ENCODE assay signal across 9 mouse cellular contexts in genomic region chr11:115157933-115158719, GRCm38 (mm10). TPM values are rescaled to one million over a fixed set of nuclear protein-coding genes. Genes with fewer than 3 reads are reported as not detected.
A peak's percentile ranks its signal among the peaks of the same experiment; 100 is the strongest.
DNase-seq lines count a peak whose midpoint lies in the region; ATAC-seq and TF ChIP-seq lines count a peak whose summit lies in the region.
"Had no signal": no experiment of that assay in that cellular context is flagged by ENCODE, and none has a peak within 500 bp of the region (broad histone marks: within the 10 kb centered on the region; RNA-seq: fewer than 3 reads in every experiment).

No protein-coding gene starts in this region.

- DNase-seq in adrenal gland, postnatal 10 days, result peak; percentile 24
- no peak for DNase-seq in adrenal gland, adult 18-20 months (ENCODE audit: low spot score in 2 of 2)
- DNase-seq in lung, postnatal 36 days, result peak; percentile 50
- no peak for DNase-seq in lung, postnatal 10 days
- peak; percentile 54 for DNase-seq in liver, postnatal 0 days
- DNase-seq in thymus, postnatal 36 days, result peak; percentile 81 to 91
- DNase-seq in gastrocnemius, adult 8-10 months (ENCODE audit: low spot score in 2 of 2), result no peak
- no peak for DNase-seq in adrenal gland, postnatal 25 days

- WGBS in liver, postnatal 0 days (ENCODE audit: insufficient replicate concordance), result 12% methylated on average over 12 of the region's 12 CpGs

- H3K9ac ChIP-seq in liver, postnatal 0 days (replicated peaks), result no peak overlapping the region; the same call in 1 of the 2 replicates

- H3K27ac ChIP-seq in liver, postnatal 0 days (ENCODE audit: low read depth), result peak overlapping the region; percentile 91
- H3K27ac ChIP-seq: layer of hippocampus, adult 2 months had no signal

- ATAC-seq in liver, postnatal 0 days, result no peak

- no peak overlapping the region for H3K4me3 ChIP-seq in liver, postnatal 0 days (ENCODE audit: low read depth, low read length)
- H3K4me3 ChIP-seq: layer of hippocampus, adult 2 months had no signal

- no peak for TF ChIP-seq EP300 in liver, postnatal 0 days (IDR thresholded peaks at IDR 0.05; ENCODE audit: low read depth)

- no peak for TF ChIP-seq CTCF in liver, postnatal 0 days (IDR thresholded peaks at IDR 0.05; ENCODE audit: low read depth)

- H3K36me3 ChIP-seq in liver, postnatal 0 days (replicated peaks; ENCODE audit: insufficient read depth, low read length), result no peaks in the 10 kb centered on the region

- H3K9me3 ChIP-seq in liver, postnatal 0 days (ENCODE audit: low read length), result no peaks in the 10 kb centered on the region

- peaks cover 16% of the 10 kb centered on the region; the same call in 1 of the 2 replicates for H3K27me3 ChIP-seq in liver, postnatal 0 days (ENCODE audit: insufficient read depth, low read length)

- H3K4me2 ChIP-seq in liver, postnatal 0 days (ENCODE audit: low read depth, low read length), result peak overlapping the region; percentile 45; the same call in 1 of the 2 replicates

- peaks cover 51% of the 10 kb centered on the region for H3K4me1 ChIP-seq in liver, postnatal 0 days (ENCODE audit: insufficient read depth)

RNA-seq across cellular contexts. Expression of gene Slc9a3r1, which starts 5.0 kb away (rescaled TPM):
- total RNA-seq in adrenal gland, postnatal 10 days (2021), result 10 to 100 TPM; 26.3 to 30.4 TPM
- total RNA-seq in adrenal gland, adult 18-20 months (2021), result 10 to 100 TPM; 17.2 to 19.3 TPM
- 101 and 115 TPM in 2 replicates for polyA plus RNA-seq in liver, postnatal 0 days (2015; fragmentation: Nextera tagmentation; extraction: Ambion mirVana)
- total RNA-seq in gastrocnemius, adult 8-10 months (2022), result 1 to 10 TPM; 1.3 to 2.0 (median 1.5) TPM
- total RNA-seq in adrenal gland, postnatal 25 days (2021), result 17.5 and 18.1 TPM in 2 replicates

RNA-seq across cellular contexts. Expression of gene Cd300lf, which starts 24.3 kb away (rescaled TPM):
- 1 to 10 TPM; 1.1 to 1.3 TPM for total RNA-seq in adrenal gland, postnatal 10 days (2021)
- 1 to 10 TPM; 1.3 to 2.5 TPM for total RNA-seq in adrenal gland, adult 18-20 months (2021)
- 8.5 and 9.3 TPM in 2 replicates for polyA plus RNA-seq in liver, postnatal 0 days (2015; fragmentation: Nextera tagmentation; extraction: Ambion mirVana)
- total RNA-seq in gastrocnemius, adult 8-10 months (2022), result under 1 TPM in 1 of 4 experiments, not detected in 3; 0.07 TPM
- 0.55 and 0.62 TPM in 2 replicates for total RNA-seq in adrenal gland, postnatal 25 days (2021)

RNA-seq across cellular contexts. Expression of gene Tmem104, which starts 29.2 kb away (rescaled TPM):
- total RNA-seq in adrenal gland, postnatal 10 days (2021), result 10 to 100 TPM in 1 of 2 experiments, 1 to 10 TPM in 1; 9.5 to 15.7 TPM
- total RNA-seq in adrenal gland, adult 18-20 months (2021), result 10 to 100 TPM; 20.3 to 20.7 TPM
- 5.7 and 7.1 TPM in 2 replicates for polyA plus RNA-seq in liver, postnatal 0 days (2015; fragmentation: Nextera tagmentation; extraction: Ambion mirVana)
- 1 to 10 TPM; 4.3 to 7.2 (median 6.3) TPM for total RNA-seq in gastrocnemius, adult 8-10 months (2022)
- total RNA-seq in adrenal gland, postnatal 25 days (2021), result 19.9 and 22.3 TPM in 2 replicates

RNA-seq across cellular contexts. Expression of gene Nat9, which starts 29.5 kb away (rescaled TPM):
- 10 to 100 TPM; 27.4 to 28.4 TPM for total RNA-seq in adrenal gland, postnatal 10 days (2021)
- total RNA-seq in adrenal gland, adult 18-20 months (2021), result 10 to 100 TPM; 26.2 to 27.6 TPM
- 16.5 and 16.7 TPM in 2 replicates for polyA plus RNA-seq in liver, postnatal 0 days (2015; fragmentation: Nextera tagmentation; extraction: Ambion mirVana)
- 10 to 100 TPM; 13.3 to 16.6 (median 15.8) TPM for total RNA-seq in gastrocnemius, adult 8-10 months (2022)
- total RNA-seq in adrenal gland, postnatal 25 days (2021), result 37.3 and 38.1 TPM in 2 replicates

Comparison
In these comparisons a context has a peak if more than half of its experiments do, and no peak if none do; other contexts are left out.
1. DNase-seq: peak in adrenal gland, postnatal 10 days (single experiment), lung, postnatal 36 days (single experiment), liver, postnatal 0 days (single experiment) and thymus, postnatal 36 days (2 of 2); none in adrenal gland, adult 18-20 months (0 of 2), lung, postnatal 10 days (single experiment), gastrocnemius, adult 8-10 months (0 of 2) and adrenal gland, postnatal 25 days (single experiment).